Comparison of ENCODE assay signal across 8 mouse cellular contexts in genomic region chr7:24208282-24208886, GRCm38 (mm10). TPM values are rescaled to one million over a fixed set of nuclear protein-coding genes. Genes with fewer than 3 reads are reported as not detected.
A peak's percentile ranks its signal among the peaks of the same experiment; 100 is the strongest.
DNase-seq lines count a peak whose midpoint lies in the region; ATAC-seq lines count a peak whose summit lies in the region.

No protein-coding gene starts in this region.

- peak overlapping the region; percentile 94; the same call in 1 of the 2 replicates for H3K9ac ChIP-seq in heart, embryonic 13.5 days
- no peak overlapping the region for H3K9ac ChIP-seq in embryonic facial prominence, embryonic 11.5 days (replicated peaks; ENCODE audit: low read length)
- H3K9ac ChIP-seq in hindbrain, embryonic 14.5 days = no peak overlapping the region
- H3K9ac ChIP-seq in midbrain, embryonic 11.5 days (ENCODE audit: low read length) = no peak overlapping the region; the same call in 1 of the 2 replicates

- H3K9me3 ChIP-seq in heart, embryonic 13.5 days = no peaks in the 10 kb centered on the region
- no peaks in the 10 kb centered on the region for H3K9me3 ChIP-seq in embryonic facial prominence, embryonic 11.5 days (replicated peaks; ENCODE audit: control insufficient read depth, low read length)
- no peaks in the 10 kb centered on the region for H3K9me3 ChIP-seq in hindbrain, embryonic 14.5 days (ENCODE audit: control insufficient read depth, low read length)
- H3K9me3 ChIP-seq in midbrain, embryonic 11.5 days (ENCODE audit: control insufficient read depth, low read length) = no peaks in the 10 kb centered on the region

- H3K4me1 ChIP-seq in heart, embryonic 13.5 days = peaks cover 10% of the 10 kb centered on the region
- no peaks in the 10 kb centered on the region for H3K4me1 ChIP-seq in embryonic facial prominence, embryonic 11.5 days (ENCODE audit: control insufficient read depth, insufficient read depth, low read length)
- H3K4me1 ChIP-seq in hindbrain, embryonic 14.5 days (replicated peaks; ENCODE audit: control insufficient read depth, insufficient read depth, low read length) = 0 out of 2 replicates have a peak, but pooled peaks cover 3% of the 10 kb centered on the region
- peaks cover 4% of the 10 kb centered on the region; the same call in 1 of the 2 replicates for H3K4me1 ChIP-seq in midbrain, embryonic 11.5 days (ENCODE audit: control insufficient read depth, insufficient read depth, low read length)

- peaks cover 30% of the 10 kb centered on the region for H3K36me3 ChIP-seq in heart, embryonic 13.5 days
- no peaks in the 10 kb centered on the region; the same call in 1 of the 2 replicates for H3K36me3 ChIP-seq in embryonic facial prominence, embryonic 11.5 days (replicated peaks; ENCODE audit: control insufficient read depth, insufficient read depth, low read depth, low read length)
- peaks cover 21% of the 10 kb centered on the region for H3K36me3 ChIP-seq in hindbrain, embryonic 14.5 days (replicated peaks; ENCODE audit: control insufficient read depth, insufficient read depth)
- H3K36me3 ChIP-seq in midbrain, embryonic 11.5 days (ENCODE audit: control insufficient read depth, insufficient read depth, low read length) = 0 out of 2 replicates have a peak, but pooled peaks cover 2% of the 10 kb centered on the region

- intact Hi-C loops in heart, postnatal 36 days (cut with DNase I) = loop anchor here (2.0 to 5.0 kb wide), 3 partner anchors 44 to 126 kb away; partner anchors contain the start of genes Zfp108 and Zfp94
- intact Hi-C loops in left cerebral cortex, postnatal 25 days (cut with DNase I) = no loop called here

- no peak overlapping the region for H3K27ac ChIP-seq in heart, embryonic 13.5 days (replicated peaks)
- no peak overlapping the region for H3K27ac ChIP-seq in embryonic facial prominence, embryonic 11.5 days (replicated peaks; ENCODE audit: low read depth, low read length)
- H3K27ac ChIP-seq in hindbrain, embryonic 14.5 days = no peak overlapping the region
- H3K27ac ChIP-seq in midbrain, embryonic 11.5 days (ENCODE audit: low read depth, low read length) = no peak overlapping the region

- peak overlapping the region; percentile 83 for H3K4me2 ChIP-seq in heart, embryonic 13.5 days
- peak overlapping the region; percentile 55; the same call in 1 of the 2 replicates for H3K4me2 ChIP-seq in embryonic facial prominence, embryonic 11.5 days (ENCODE audit: low read depth, low read length)
- peak overlapping the region; percentile 65 for H3K4me2 ChIP-seq in hindbrain, embryonic 14.5 days (replicated peaks)
- peak overlapping the region; percentile 52 for H3K4me2 ChIP-seq in midbrain, embryonic 11.5 days

- no peak for ATAC-seq in heart, embryonic 13.5 days (ENCODE audit: extremely low read depth, insufficient number of reproducible peaks, low FRiP score, low TSS enrichment)
- ATAC-seq in embryonic facial prominence, embryonic 11.5 days (replicated peaks; ENCODE audit: insufficient number of reproducible peaks, low FRiP score, low TSS enrichment, low read depth) = no peak
- ATAC-seq in hindbrain, embryonic 14.5 days (ENCODE audit: low FRiP score) = peak; percentile 47; the same call in 1 of the 2 replicates
- ATAC-seq in midbrain, embryonic 11.5 days (ENCODE audit: low FRiP score) = peak; percentile 63

- no peak for DNase-seq in heart, postnatal 36 days
- no peak for DNase-seq in embryonic facial prominence, embryonic 11.5 days (ENCODE audit: low spot score)
- DNase-seq in hindbrain, embryonic 14.5 days (ENCODE audit: low spot score) = no peak
- no peak for DNase-seq in midbrain, embryonic 11.5 days (ENCODE audit: low spot score, missing footprints)
- DNase-seq in spleen, postnatal 4 days (ENCODE audit: low spot score in 2 of 2) = no peak
- DNase-seq in left cerebral cortex, postnatal 25 days (ENCODE audit: low spot score in 2 of 2) = no peak
- no peak for DNase-seq in cerebellum, adult 8-10 months

- H3K4me3 ChIP-seq in heart, embryonic 13.5 days = peak overlapping the region; percentile 76
- peak overlapping the region; percentile 39 for H3K4me3 ChIP-seq in embryonic facial prominence, embryonic 11.5 days (ENCODE audit: low read depth, low read length)
- peak overlapping the region; percentile 57 for H3K4me3 ChIP-seq in hindbrain, embryonic 14.5 days (replicated peaks; ENCODE audit: low read length)
- H3K4me3 ChIP-seq in midbrain, embryonic 11.5 days (ENCODE audit: low read depth, low read length) = peak overlapping the region; percentile 45

- 56% methylated on average over 7 of the region's 7 CpGs for WGBS in heart, embryonic 13.5 days
- WGBS in embryonic facial prominence, embryonic 11.5 days = 56% methylated on average over 7 of the region's 7 CpGs
- WGBS in hindbrain, embryonic 14.5 days = 61% methylated on average over 7 of the region's 7 CpGs
- 61% methylated on average over 7 of the region's 7 CpGs for WGBS in midbrain, embryonic 11.5 days

- H3K27me3 ChIP-seq in heart, embryonic 13.5 days (replicated peaks) = no peaks in the 10 kb centered on the region
- no peaks in the 10 kb centered on the region for H3K27me3 ChIP-seq in embryonic facial prominence, embryonic 11.5 days (ENCODE audit: control insufficient read depth, insufficient read depth, low read length)
- H3K27me3 ChIP-seq in hindbrain, embryonic 14.5 days (ENCODE audit: control insufficient read depth, insufficient read depth, low read length) = no peaks in the 10 kb centered on the region
- H3K27me3 ChIP-seq in midbrain, embryonic 11.5 days (ENCODE audit: control insufficient read depth, insufficient read depth, low read length) = no peaks in the 10 kb centered on the region

RNA-seq across cellular contexts. Expression of gene Zfp111, which starts 2.9 kb away (rescaled TPM):
- polyA plus RNA-seq in heart, embryonic 13.5 days (2015; fragmentation: Nextera tagmentation; extraction: Ambion mirVana) = 5.8 and 6.8 TPM in 2 replicates
- 1 to 10 TPM; 3.8 to 4.3 TPM for total RNA-seq in heart, postnatal 36 days (2021)
- polyA plus RNA-seq in embryonic facial prominence, embryonic 11.5 days (2014; fragmentation: Nextera tagmentation; extraction: Ambion mirVana) = 12.2 and 13.8 TPM in 2 replicates
- polyA plus RNA-seq in hindbrain, embryonic 14.5 days (2014; fragmentation: Nextera tagmentation; extraction: Ambion mirVana) = 4.0 and 5.5 TPM in 2 replicates
- polyA plus RNA-seq in midbrain, embryonic 11.5 days (2014; fragmentation: Nextera tagmentation; extraction: Ambion mirVana) = 10.5 and 11.3 TPM in 2 replicates
- 10 to 100 TPM in 1 of 2 experiments, 1 to 10 TPM in 1; 8.9 to 12.6 TPM for total RNA-seq in left cerebral cortex, postnatal 25 days (2021)

RNA-seq across cellular contexts. Expression of gene Zfp109, which starts 29.0 kb away (rescaled TPM):
- polyA plus RNA-seq in heart, embryonic 13.5 days (2015; fragmentation: Nextera tagmentation; extraction: Ambion mirVana) = 3.0 and 3.1 TPM in 2 replicates
- 1 to 10 TPM; 1.7 to 1.8 TPM for total RNA-seq in heart, postnatal 36 days (2021)
- polyA plus RNA-seq in embryonic facial prominence, embryonic 11.5 days (2014; fragmentation: Nextera tagmentation; extraction: Ambion mirVana) = 5.1 and 5.7 TPM in 2 replicates
- 2.9 and 3.9 TPM in 2 replicates for polyA plus RNA-seq in hindbrain, embryonic 14.5 days (2014; fragmentation: Nextera tagmentation; extraction: Ambion mirVana)
- polyA plus RNA-seq in midbrain, embryonic 11.5 days (2014; fragmentation: Nextera tagmentation; extraction: Ambion mirVana) = 4.5 and 5.1 TPM in 2 replicates
- total RNA-seq in left cerebral cortex, postnatal 25 days (2021) = 10 to 100 TPM in 1 of 2 experiments, 1 to 10 TPM in 1; 7.9 to 10.5 TPM

RNA-seq across cellular contexts. Expression of gene Zfp114, which starts 33.5 kb away (rescaled TPM):
- 3.1 and 3.2 TPM in 2 replicates for polyA plus RNA-seq in heart, embryonic 13.5 days (2015; fragmentation: Nextera tagmentation; extraction: Ambion mirVana)
- total RNA-seq in heart, postnatal 36 days (2021) = under 1 TPM in 1 of 2 experiments, not detected in 1; 0.11 TPM
- 3.7 TPM in 2 replicates for polyA plus RNA-seq in embryonic facial prominence, embryonic 11.5 days (2014; fragmentation: Nextera tagmentation; extraction: Ambion mirVana)
- 3.7 and 4.0 TPM in 2 replicates for polyA plus RNA-seq in hindbrain, embryonic 14.5 days (2014; fragmentation: Nextera tagmentation; extraction: Ambion mirVana)
- 4.6 and 4.8 TPM in 2 replicates for polyA plus RNA-seq in midbrain, embryonic 11.5 days (2014; fragmentation: Nextera tagmentation; extraction: Ambion mirVana)
- total RNA-seq in left cerebral cortex, postnatal 25 days (2021) = 1 to 10 TPM; 2.5 to 2.9 TPM

RNA-seq across cellular contexts. Expression of gene Zfp108, which starts 46.2 kb away (rescaled TPM):
- 2.3 TPM in 2 replicates for polyA plus RNA-seq in heart, embryonic 13.5 days (2015; fragmentation: Nextera tagmentation; extraction: Ambion mirVana)
- 1 to 10 TPM; 1.8 to 2.2 TPM for total RNA-seq in heart, postnatal 36 days (2021)
- 3.8 and 4.0 TPM in 2 replicates for polyA plus RNA-seq in embryonic facial prominence, embryonic 11.5 days (2014; fragmentation: Nextera tagmentation; extraction: Ambion mirVana)
- polyA plus RNA-seq in hindbrain, embryonic 14.5 days (2014; fragmentation: Nextera tagmentation; extraction: Ambion mirVana) = 7.1 TPM in 2 replicates
- polyA plus RNA-seq in midbrain, embryonic 11.5 days (2014; fragmentation: Nextera tagmentation; extraction: Ambion mirVana) = 2.5 and 2.7 TPM in 2 replicates
- total RNA-seq in left cerebral cortex, postnatal 25 days (2021) = 1 to 10 TPM; 8.4 to 8.8 TPM

Comparison
In these comparisons a context has a peak if more than half of its experiments do, and no peak if none do; other contexts are left out.
1. ATAC-seq: peak in hindbrain, embryonic 14.5 days (single experiment) and midbrain, embryonic 11.5 days (single experiment); none in heart, embryonic 13.5 days (single experiment) and embryonic facial prominence, embryonic 11.5 days (single experiment).
2. Peak in every context shown above with its lines, with median percentiles within 50 percentile points of each other: H3K4me2 ChIP-seq and H3K4me3 ChIP-seq.